ENCODE assay signal across 28 mouse cellular contexts in the genomic region with DNA sequence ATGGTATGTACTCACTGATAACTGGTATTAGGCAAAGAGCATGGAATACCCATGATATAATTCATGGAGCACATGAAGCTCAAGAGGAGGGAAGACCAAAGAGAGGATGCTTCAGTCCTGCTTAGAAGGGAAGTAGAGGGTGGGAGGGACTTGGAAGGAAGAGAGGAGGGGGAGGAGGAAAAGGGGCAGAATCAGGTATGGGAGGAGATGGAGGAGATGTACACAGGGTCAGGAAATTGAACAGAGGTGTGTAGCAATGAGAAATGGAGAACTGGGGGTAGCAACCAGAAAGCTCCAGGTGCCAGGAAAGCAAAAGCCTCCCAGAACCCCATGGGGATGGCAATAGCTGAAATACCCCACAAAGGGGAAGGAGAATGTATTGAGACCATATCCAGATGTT.
"Had no signal": no experiment of that assay in that cellular context is flagged by ENCODE, and none has a peak within 500 bp of the region (broad histone marks: within the 10 kb centered on the region; RNA-seq: fewer than 3 reads in every experiment).

No protein-coding gene starts in this region.

- H3K4me2 ChIP-seq: embryonic facial prominence, embryonic 12.5 days; embryonic facial prominence, embryonic 13.5 days; embryonic facial prominence, embryonic 15.5 days; forebrain, embryonic 12.5 days; forebrain, embryonic 13.5 days; forebrain, embryonic 15.5 days had no signal

- H3K27ac ChIP-seq: embryonic facial prominence, embryonic 10.5 days; embryonic facial prominence, embryonic 12.5 days; embryonic facial prominence, embryonic 13.5 days; embryonic facial prominence, embryonic 15.5 days; forebrain, embryonic 10.5 days; forebrain, embryonic 12.5 days; forebrain, embryonic 13.5 days; forebrain, embryonic 15.5 days; gastrocnemius, adult 2 months; heart, adult 2 months had no signal

- H3K4me3 ChIP-seq: embryonic facial prominence, embryonic 10.5 days; embryonic facial prominence, embryonic 12.5 days; embryonic facial prominence, embryonic 13.5 days; embryonic facial prominence, embryonic 15.5 days; erythroblast, embryonic 14.5 days; forebrain, embryonic 10.5 days; forebrain, embryonic 12.5 days; forebrain, embryonic 13.5 days; forebrain, embryonic 15.5 days; gastrocnemius, adult 2 months; heart, adult 2 months had no signal

- ATAC-seq: forebrain, embryonic 13.5 days; forebrain, embryonic 14.5 days; forebrain, embryonic 15.5 days; forebrain, embryonic 16.5 days; forebrain, postnatal 0 days had no signal

- H3K9ac ChIP-seq: embryonic facial prominence, embryonic 12.5 days; embryonic facial prominence, embryonic 13.5 days; embryonic facial prominence, embryonic 15.5 days; forebrain, embryonic 12.5 days; forebrain, embryonic 13.5 days; forebrain, embryonic 15.5 days; forebrain, postnatal 0 days had no signal

- H3K27me3 ChIP-seq: embryonic facial prominence, embryonic 12.5 days; embryonic facial prominence, embryonic 13.5 days; embryonic facial prominence, embryonic 15.5 days; forebrain, embryonic 12.5 days; forebrain, embryonic 13.5 days; forebrain, embryonic 15.5 days had no signal

- H3K36me3 ChIP-seq: embryonic facial prominence, embryonic 10.5 days; embryonic facial prominence, embryonic 12.5 days; embryonic facial prominence, embryonic 13.5 days; embryonic facial prominence, embryonic 15.5 days; forebrain, embryonic 10.5 days; forebrain, embryonic 12.5 days; forebrain, embryonic 15.5 days had no signal

- H3K9me3 ChIP-seq: embryonic facial prominence, embryonic 10.5 days; embryonic facial prominence, embryonic 12.5 days; embryonic facial prominence, embryonic 13.5 days; embryonic facial prominence, embryonic 15.5 days; forebrain, embryonic 10.5 days; forebrain, embryonic 12.5 days; forebrain, embryonic 13.5 days; forebrain, embryonic 15.5 days had no signal

- DNase-seq: cerebellum, adult 2 months; cerebellum, adult 8-10 months; cerebellum, adult 9-10 months; cerebellum, adult 9-11 months; cerebellum, postnatal 10 days; cerebellum, postnatal 14 days; cerebellum, postnatal 25 days; cerebellum, postnatal 36 days; embryo, embryonic 11 days; forebrain, postnatal 0 days; gastrocnemius, adult 2 months; gastrocnemius, postnatal 10 days; gastrocnemius, postnatal 14 days; gastrocnemius, postnatal 25 days; gastrocnemius, postnatal 36 days; heart, adult 18-20 months; heart, adult 2 months had no signal
